Mouse (Mus musculus): ENCODE data around the gene Rab3c. TPM values are rescaled to one million over a fixed set of nuclear protein-coding genes. Genes with fewer than 3 reads are reported as not detected.

Gene Rab3c
- polyA plus RNA-seq, 1 experiment from 2014 or later, result 2.4 TPM

DNA sequence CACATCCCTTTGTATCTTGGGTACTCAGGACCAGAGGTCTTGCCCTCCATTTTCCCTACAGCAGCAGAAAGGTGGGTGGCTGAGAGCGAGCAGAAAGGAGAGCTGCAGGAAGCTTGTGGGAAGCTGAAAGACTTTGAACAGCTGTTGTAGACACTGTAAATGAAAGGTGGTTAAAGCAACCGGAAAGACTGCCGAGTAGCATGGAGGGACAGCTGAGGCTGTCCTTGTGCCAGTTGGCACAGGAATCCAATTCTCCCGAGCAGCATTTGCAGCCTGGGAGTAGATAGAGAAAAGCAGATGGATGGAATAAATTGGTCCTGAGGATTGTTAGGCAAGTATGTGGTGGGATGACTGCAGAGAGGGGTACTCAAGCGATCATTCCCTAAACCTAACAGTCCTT is 141.5 kb downstream of the Rab3c start:
- 69% methylated on average over 5 of the region's 5 CpGs for WGBS
- H3K9me3 ChIP-seq (replicated peaks), result no peaks in the 10 kb centered on the region
- H3K27ac ChIP-seq (replicated peaks), result no peak overlapping the region

DNA sequence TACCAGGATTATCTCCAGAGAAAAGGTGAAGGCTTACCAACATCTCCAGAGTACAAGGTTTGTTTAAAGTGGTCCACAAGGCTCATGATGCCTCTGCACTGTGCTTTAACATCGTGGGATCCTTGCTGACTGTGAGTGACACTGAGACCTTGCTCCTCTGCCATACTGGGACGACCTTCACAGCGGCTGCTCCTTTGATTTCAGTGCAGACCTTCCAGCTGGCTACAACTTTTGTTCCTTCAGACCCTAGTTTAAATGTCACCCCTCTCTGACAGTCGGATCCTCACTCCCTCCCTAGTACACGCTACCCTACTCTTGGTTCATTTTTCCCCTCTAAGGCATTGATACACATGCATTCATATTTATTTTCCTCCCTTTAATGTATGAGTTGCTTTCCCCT is 142.2 kb downstream of the Rab3c start:
- no peak overlapping the region for H3K4me2 ChIP-seq (replicated peaks)
- H3K9me3 ChIP-seq (replicated peaks), result no peaks in the 10 kb centered on the region
- H3K36me3 ChIP-seq, result no peaks in the 10 kb centered on the region
- WGBS, result 80% methylated on average over 5 of the region's 5 CpGs
- H3K4me3 ChIP-seq (replicated peaks), result no peak overlapping the region
- H3K9ac ChIP-seq, result no peak overlapping the region
- H3K27ac ChIP-seq (replicated peaks), result no peak overlapping the region
- ATAC-seq (ENCODE audit: insufficient number of reproducible peaks, low FRiP score, low TSS enrichment, low read depth), result no peak
- H3K27me3 ChIP-seq, result no peaks in the 10 kb centered on the region
- no peaks in the 10 kb centered on the region for H3K4me1 ChIP-seq

More for the DNA sequence above, 141.5 kb downstream of the Rab3c start:
- no peak overlapping the region for H3K4me3 ChIP-seq (replicated peaks)
- H3K36me3 ChIP-seq, result no peaks in the 10 kb centered on the region
- no peaks in the 10 kb centered on the region for H3K4me1 ChIP-seq
- H3K27me3 ChIP-seq, result no peaks in the 10 kb centered on the region
- ATAC-seq (ENCODE audit: insufficient number of reproducible peaks, low FRiP score, low TSS enrichment, low read depth), result no peak
- H3K9ac ChIP-seq, result no peak overlapping the region
- H3K4me2 ChIP-seq (replicated peaks), result no peak overlapping the region

DNA sequence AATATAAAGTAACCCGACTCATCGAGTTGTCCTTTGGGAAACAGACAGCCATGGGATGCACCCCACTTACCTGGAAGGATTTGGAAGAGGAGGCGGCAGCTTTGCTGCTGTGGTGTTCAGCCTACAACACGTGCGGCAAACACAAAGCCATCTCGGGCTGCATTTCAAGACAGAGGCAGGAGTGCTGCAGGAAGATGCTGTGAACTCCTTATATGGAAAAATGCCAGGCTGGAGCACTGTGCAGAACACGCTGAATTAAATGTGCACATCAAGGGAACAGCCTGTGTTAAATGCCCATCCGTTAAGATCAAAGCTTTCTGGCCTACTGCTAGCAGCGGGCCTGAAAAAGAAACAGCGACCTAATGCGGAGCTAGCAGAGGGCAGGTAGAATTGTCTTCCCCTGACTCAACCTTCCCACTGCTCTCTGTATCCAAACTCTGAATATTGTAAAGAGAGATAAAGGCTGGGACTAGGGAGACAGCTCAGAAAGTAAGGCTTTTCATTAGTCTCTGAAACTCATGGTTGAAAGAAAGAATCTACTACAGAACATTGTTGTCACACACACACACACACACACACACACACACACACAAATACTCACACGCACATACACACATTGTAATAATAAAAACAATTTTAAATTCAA is 153.1 kb downstream of the Rab3c start:
- H3K27me3 ChIP-seq, result no peaks in the 10 kb centered on the region
- H3K36me3 ChIP-seq, result no peaks in the 10 kb centered on the region
- no peak overlapping the region for H3K4me3 ChIP-seq (replicated peaks)
- H3K27ac ChIP-seq (replicated peaks), result no peak overlapping the region
- H3K9ac ChIP-seq, result no peak overlapping the region
- no peak overlapping the region for H3K4me2 ChIP-seq (replicated peaks)
- no peak for ATAC-seq (ENCODE audit: insufficient number of reproducible peaks, low FRiP score, low TSS enrichment, low read depth)
- no peaks in the 10 kb centered on the region for H3K9me3 ChIP-seq (replicated peaks)
- no peaks in the 10 kb centered on the region for H3K4me1 ChIP-seq
- 54% methylated on average over 12 of the region's 12 CpGs for WGBS

DNA sequence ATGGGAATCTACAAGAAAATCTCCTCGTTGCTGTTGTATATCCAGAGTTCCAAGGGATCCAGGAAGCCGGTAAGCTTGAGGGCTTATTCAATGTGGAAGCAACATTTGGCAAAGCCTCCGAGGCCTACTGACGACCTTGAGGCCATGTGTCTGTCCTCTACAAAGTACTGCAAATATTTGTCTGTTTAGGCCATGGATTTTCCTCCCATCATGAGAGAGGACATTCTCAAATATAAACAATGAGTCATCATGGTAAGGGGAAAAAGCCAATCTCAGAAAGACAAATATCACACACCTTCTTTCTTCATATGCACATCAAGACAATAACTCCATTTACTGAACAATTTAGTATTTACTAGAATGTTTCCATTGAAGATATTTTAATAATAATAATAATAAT is 158.0 kb downstream of the Rab3c start:
- 78% methylated on average over 4 of the region's 4 CpGs for WGBS
- no peaks in the 10 kb centered on the region for H3K4me1 ChIP-seq

DNA sequence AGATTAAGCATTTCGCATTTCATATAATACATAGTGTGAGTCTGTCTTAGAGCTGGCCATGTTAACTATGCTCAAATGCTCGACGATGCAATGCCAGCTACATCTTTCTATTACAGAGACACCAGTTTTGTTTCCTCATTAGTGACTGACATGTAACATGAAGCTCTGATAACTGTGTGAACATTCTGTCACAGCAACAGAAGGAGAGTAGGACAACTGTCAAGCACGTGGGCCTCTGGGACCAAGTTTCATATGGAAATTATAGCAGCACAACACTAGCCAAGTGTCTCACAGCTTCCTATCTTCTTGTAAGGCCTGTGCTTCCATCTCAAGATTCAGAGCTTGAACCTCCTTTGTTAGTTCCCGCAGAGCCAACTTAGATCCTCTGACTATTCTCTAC is 163.9 kb downstream of the Rab3c start:
- Histone ChIP-seq H3K27ac (replicated peaks) (no peak overlapping the region), H3K9ac (no peak overlapping the region), H3K36me3 (no peaks in the 10 kb centered on the region), H3K4me3 (replicated peaks) (no peak overlapping the region), H3K4me2 (replicated peaks) (no peak overlapping the region), H3K9me3 (replicated peaks) (no peaks in the 10 kb centered on the region), H3K4me1 (no peaks in the 10 kb centered on the region), H3K27me3 (no peaks in the 10 kb centered on the region)
- no peak for ATAC-seq (ENCODE audit: insufficient number of reproducible peaks, low FRiP score, low TSS enrichment, low read depth)
- 80% methylated on average over 5 of the region's 5 CpGs for WGBS

More for the DNA sequence above, 158.0 kb downstream of the Rab3c start:
- Histone ChIP-seq H3K9me3 (replicated peaks) (no peaks in the 10 kb centered on the region), H3K36me3 (no peaks in the 10 kb centered on the region), H3K4me3 (replicated peaks) (no peak overlapping the region), H3K27ac (replicated peaks) (no peak overlapping the region), H3K4me2 (replicated peaks) (no peak overlapping the region), H3K9ac (no peak overlapping the region), H3K27me3 (no peaks in the 10 kb centered on the region)
- ATAC-seq (ENCODE audit: insufficient number of reproducible peaks, low FRiP score, low TSS enrichment, low read depth), result no peak

DNA sequence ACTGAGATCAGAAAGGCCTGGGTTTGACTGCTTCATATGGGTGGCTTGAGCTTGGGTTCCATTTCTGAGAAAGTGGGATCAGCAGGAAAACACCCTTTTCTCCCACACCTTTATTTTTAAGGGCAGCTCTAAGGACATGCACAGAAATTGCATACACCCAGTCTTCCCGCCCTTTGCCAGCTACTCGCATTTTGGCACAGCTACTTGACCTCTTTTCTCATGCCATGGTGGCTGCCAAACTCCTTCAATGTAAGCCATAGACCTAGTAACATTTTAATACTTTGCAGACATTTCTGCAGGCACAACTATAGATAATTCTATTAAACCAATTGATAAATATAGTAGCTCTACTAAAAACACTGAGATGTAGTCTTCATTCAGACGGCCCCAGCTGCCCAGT is 164.5 kb downstream of the Rab3c start:
- WGBS, result 73% methylated on average over 3 of the region's 3 CpGs
- H3K4me2 ChIP-seq (replicated peaks), result no peak overlapping the region
- no peaks in the 10 kb centered on the region for H3K36me3 ChIP-seq
- H3K27me3 ChIP-seq, result no peaks in the 10 kb centered on the region
- H3K4me3 ChIP-seq (replicated peaks), result no peak overlapping the region
- no peak overlapping the region for H3K9ac ChIP-seq
- no peak overlapping the region for H3K27ac ChIP-seq (replicated peaks)
- ATAC-seq (ENCODE audit: insufficient number of reproducible peaks, low FRiP score, low TSS enrichment, low read depth), result no peak
- no peaks in the 10 kb centered on the region for H3K4me1 ChIP-seq
- no peaks in the 10 kb centered on the region for H3K9me3 ChIP-seq (replicated peaks)

DNA sequence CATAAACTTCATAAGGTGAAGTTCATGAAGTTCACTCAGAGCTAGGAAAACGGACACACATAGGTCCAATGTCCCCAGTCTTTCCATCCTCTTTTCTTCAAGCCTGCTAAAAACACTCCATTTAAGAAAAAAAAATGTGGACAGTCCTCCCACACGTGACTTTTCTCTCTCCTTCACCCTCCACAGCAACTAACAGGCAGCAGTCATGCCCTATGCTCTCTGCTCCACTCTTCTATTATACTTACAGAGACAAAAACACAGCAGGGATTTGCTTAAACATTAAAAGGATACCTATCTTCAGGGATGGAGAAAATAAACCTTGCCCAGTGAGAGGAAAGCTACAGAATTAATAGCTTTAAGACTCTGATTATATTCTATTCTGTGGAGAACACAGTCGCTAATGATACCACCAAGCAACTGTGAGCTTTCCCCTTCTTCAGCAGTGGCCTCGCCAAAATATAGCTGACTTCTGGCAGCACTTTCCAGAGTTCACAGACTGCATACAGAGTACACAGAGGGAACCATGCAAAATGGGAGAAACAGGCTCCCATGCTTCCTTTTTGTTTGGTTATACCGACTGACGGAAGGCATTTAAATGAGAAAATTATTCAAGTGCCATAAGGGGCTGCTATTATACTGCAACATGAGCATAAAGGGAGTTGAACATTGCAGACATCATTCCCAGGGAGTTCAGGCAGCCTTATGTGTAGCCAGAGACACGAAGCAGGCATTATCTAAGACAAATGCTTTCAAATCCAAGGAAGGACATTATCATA is 165.7 kb downstream of the Rab3c start:
- H3K4me3 ChIP-seq (replicated peaks), result no peak overlapping the region
- no peak overlapping the region for H3K27ac ChIP-seq (replicated peaks)
- no peaks in the 10 kb centered on the region for H3K36me3 ChIP-seq
- ATAC-seq (ENCODE audit: insufficient number of reproducible peaks, low FRiP score, low TSS enrichment, low read depth), result no peak
- H3K4me1 ChIP-seq, result no peaks in the 10 kb centered on the region
- H3K9me3 ChIP-seq (replicated peaks), result no peaks in the 10 kb centered on the region
- no peak overlapping the region for H3K4me2 ChIP-seq (replicated peaks)
- no peak overlapping the region for H3K9ac ChIP-seq
- 57% methylated on average over 7 of the region's 7 CpGs for WGBS
- no peaks in the 10 kb centered on the region for H3K27me3 ChIP-seq

DNA sequence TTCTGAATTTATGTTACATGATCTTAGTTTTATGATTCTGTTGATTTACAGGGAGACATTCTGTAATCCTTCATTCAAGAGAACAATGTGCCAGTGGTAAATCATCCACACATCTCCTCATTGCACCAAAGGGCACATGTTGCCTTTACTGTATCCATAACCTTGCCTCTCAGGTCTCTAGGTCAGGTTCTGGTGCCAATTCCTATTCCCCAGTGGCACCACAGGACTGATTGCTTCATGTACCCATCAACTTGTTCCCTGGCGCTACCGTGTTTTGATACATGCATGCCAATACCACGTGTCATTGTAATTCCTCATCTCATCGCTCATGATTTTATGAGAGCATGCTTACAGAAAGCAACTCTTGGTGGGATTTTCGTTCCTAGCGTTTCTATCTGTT is 167.1 kb downstream of the Rab3c start:
- H3K36me3 ChIP-seq, result no peaks in the 10 kb centered on the region
- H3K4me3 ChIP-seq (replicated peaks), result no peak overlapping the region
- 86% methylated on average over 6 of the region's 6 CpGs for WGBS
- no peak for ATAC-seq (ENCODE audit: insufficient number of reproducible peaks, low FRiP score, low TSS enrichment, low read depth)
- H3K4me1 ChIP-seq, result no peaks in the 10 kb centered on the region
- H3K4me2 ChIP-seq (replicated peaks), result no peak overlapping the region
- H3K9me3 ChIP-seq (replicated peaks), result no peaks in the 10 kb centered on the region
- H3K27ac ChIP-seq (replicated peaks), result no peak overlapping the region
- H3K9ac ChIP-seq, result no peak overlapping the region
- no peaks in the 10 kb centered on the region for H3K27me3 ChIP-seq

DNA sequence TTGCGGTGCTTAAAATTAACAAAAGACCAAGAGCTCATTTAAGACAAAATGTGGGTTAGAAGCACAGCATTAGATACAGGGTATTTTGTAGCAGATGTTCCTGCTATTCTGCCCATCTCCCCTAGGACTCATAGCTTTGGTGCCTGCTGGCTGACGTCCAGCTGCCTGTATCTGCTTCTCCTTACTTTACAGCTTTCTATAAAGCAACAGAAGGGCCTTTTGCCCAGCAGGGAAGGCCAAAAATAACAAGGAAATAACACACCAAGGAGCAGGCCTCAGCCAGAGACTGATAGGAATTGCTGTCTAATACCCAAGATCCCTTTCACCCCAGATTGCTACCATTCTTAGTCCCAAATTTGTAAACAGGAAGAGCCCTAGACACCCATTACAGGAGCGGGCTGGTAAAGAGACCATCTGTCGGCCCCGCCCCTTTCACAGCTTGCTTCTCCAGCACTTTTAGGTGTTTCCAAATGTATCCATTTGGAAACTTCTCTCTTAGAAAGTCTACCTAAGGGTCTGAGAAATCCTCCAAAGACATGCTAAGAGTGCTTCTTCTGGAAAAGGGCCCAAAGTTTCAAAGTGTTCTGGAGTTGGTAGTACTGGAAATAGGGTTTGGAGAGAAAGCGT is 183.3 kb downstream of the Rab3c start:
- Histone ChIP-seq H3K4me3 (replicated peaks) (no peak overlapping the region), H3K9ac (no peak overlapping the region), H3K36me3 (no peaks in the 10 kb centered on the region), H3K27ac (replicated peaks) (no peak overlapping the region), H3K9me3 (replicated peaks) (no peaks in the 10 kb centered on the region), H3K27me3 (no peaks in the 10 kb centered on the region), H3K4me2 (replicated peaks) (no peak overlapping the region), H3K4me1 (peaks cover 5% of the 10 kb centered on the region; the same call in 1 of the 2 replicates)
- ATAC-seq (ENCODE audit: insufficient number of reproducible peaks, low FRiP score, low TSS enrichment, low read depth), result no peak
- 67% methylated on average over 6 of the region's 6 CpGs for WGBS

DNA sequence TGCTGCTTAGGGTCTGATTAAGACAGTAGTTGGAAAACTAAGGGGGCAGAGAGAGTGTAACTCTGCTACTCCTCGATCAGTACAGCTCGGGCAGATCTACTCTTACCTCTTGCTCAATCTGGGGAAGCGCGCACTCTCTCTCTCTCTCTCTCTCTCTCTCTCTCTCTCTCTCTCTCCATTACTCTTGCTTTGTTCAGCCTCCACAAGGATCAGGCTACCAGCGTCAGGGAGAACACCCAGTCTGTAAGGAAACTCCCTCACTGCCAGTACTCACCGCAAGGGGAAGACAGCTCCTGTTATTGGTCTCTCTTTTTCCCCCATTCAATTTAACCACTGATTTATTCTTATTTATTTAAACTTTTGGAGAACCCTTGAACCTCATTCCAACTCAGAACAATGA is 185.8 kb downstream of the Rab3c start:
- no peak overlapping the region for H3K4me2 ChIP-seq (replicated peaks)
- H3K9me3 ChIP-seq (replicated peaks), result no peaks in the 10 kb centered on the region
- peaks cover 5% of the 10 kb centered on the region; the same call in 1 of the 2 replicates for H3K4me1 ChIP-seq
- H3K36me3 ChIP-seq, result no peaks in the 10 kb centered on the region
- 67% methylated on average over 6 of the region's 6 CpGs for WGBS
- H3K27me3 ChIP-seq, result no peaks in the 10 kb centered on the region
- ATAC-seq (ENCODE audit: insufficient number of reproducible peaks, low FRiP score, low TSS enrichment, low read depth), result no peak
- H3K9ac ChIP-seq, result no peak overlapping the region
- H3K4me3 ChIP-seq (replicated peaks), result no peak overlapping the region
- no peak overlapping the region for H3K27ac ChIP-seq (replicated peaks)

DNA sequence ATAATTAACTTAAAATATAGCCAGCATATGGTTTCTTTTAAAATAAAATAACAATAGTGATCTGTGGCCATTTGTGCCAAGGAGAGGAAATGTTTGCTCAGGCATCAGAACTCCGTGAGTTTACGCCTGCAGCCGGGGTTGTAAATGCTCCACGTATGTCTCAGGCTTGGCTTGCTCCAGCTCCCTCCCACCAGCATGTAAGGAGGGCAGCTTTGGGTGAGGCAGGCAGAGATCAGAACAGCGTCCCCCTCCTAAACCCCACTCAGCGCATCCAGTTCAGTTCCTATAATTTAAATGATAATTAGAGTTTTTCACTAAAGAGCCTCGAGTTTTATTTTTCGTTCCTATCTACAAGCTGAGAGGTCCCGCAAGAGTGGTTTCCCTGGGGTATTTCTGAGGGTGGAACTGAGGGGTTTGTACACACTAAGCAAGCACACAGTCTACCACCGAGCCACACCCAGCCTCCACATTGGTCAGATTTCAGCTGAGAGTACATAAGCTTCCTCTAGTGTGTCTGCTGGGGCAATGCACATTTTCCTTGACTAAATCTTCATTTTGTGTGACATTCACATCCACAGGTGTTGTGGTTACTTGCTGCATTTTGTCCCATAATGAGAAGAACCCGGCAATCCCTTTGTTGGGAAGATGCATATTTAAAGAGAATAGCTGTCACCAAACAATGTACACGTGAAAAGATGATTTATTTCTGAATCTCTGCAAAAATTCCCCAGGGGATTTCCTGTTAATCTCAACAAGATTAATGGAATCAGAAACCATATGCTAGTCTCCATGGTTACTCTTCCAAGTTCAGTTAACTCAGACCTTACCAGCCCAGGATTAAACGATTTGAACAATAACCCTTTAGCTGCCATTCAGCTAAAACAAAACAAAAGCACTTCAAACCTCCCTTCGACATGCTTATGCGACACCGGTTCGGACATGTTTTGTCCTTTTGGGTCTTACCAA is 186.8 kb downstream of the Rab3c start:
- 37% methylated on average over 17 of the region's 17 CpGs for WGBS
- H3K4me1 ChIP-seq, result peaks cover 5% of the 10 kb centered on the region; the same call in 1 of the 2 replicates
- H3K36me3 ChIP-seq, result no peaks in the 10 kb centered on the region
- no peaks in the 10 kb centered on the region for H3K27me3 ChIP-seq
- H3K9me3 ChIP-seq (replicated peaks), result no peaks in the 10 kb centered on the region
- H3K9ac ChIP-seq, result no peak overlapping the region
- ATAC-seq (ENCODE audit: insufficient number of reproducible peaks, low FRiP score, low TSS enrichment, low read depth), result no peak
- no peak overlapping the region for H3K4me2 ChIP-seq (replicated peaks)
- H3K27ac ChIP-seq (replicated peaks), result 0 out of 2 replicates have a peak overlapping the region, but pooled peaks have one; percentile 34
- H3K4me3 ChIP-seq (replicated peaks), result no peak overlapping the region
